Mouse (Mus musculus) MEL (cell line): ENCODE data around the gene Olfr1358.

ENCODE experiments used
- EP300 ChIP-seq, 2 experiments: IDR thresholded peaks; 2 replicates each; pipeline ENCODE4 v1.6.1; 2011; ENCODE audit warnings: improper control_type of control experiment in 2 of 2, low read length in 2 of 2, low read depth in 1 of 2, mild to moderate bottlenecking in 1 of 2
- TCF12 ChIP-seq: IDR thresholded peaks from 2 replicates; pipeline ENCODE4 v1.6.1; 2014; ENCODE audit warnings: low read depth, mild to moderate bottlenecking, inconsistent platforms, low read length, improper control_type of control experiment, moderate library complexity

DNA sequence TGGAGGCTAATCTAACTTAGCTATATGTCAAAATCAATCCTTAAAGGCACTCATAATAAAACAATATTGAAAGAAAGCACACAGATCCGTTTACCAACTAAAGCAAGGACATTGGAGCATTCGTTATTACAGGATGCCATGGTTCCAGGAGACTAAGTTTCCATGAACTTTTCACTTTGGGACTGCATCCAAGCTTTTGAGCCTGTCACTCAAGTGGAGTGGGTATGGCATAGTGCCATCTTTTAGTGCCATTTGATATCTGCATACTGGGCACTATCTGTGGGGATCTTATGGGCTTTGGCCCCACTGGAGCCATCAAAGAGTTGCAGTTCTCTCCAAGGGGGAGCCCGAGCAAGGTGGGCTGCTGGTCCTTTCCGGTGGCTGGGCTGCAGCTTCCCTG, 8.3 kb downstream of the Olfr1358 start:
- TF ChIP-seq EP300 (IDR thresholded peaks at IDR 0.05; ENCODE audit: low read depth in 1 of 2, low read length in 2 of 2) = no peak
- TF ChIP-seq TCF12 = no peak
